Mouse (Mus musculus) limb, embryonic 14.5 days (tissue): Measurements from ENCODE around the gene Tinagl1. TPM values are rescaled to one million over a fixed set of nuclear protein-coding genes. Genes with fewer than 3 reads are reported as not detected.

Experiments used
- ATAC-seq: fragments of 200-750 bp; cut with Nextera tagmentation; 2 replicates; pipeline ENCODE4 v1.8.0; 2017; ENCODE audit warnings: low read depth, moderate number of reproducible peaks, moderate TSS enrichment; ENCODE audit not compliant: low FRiP score
- DNase-seq: peaks from one replicate; pipeline ENCODE4 v3.0.0-alpha.2; 2015; ENCODE audit warnings: low spot score
- H3K27ac ChIP-seq: fragments of 300-500 bp; sonication (generic); replicated peaks from 2 replicates; pipeline ENCODE4 v1.5.1; 2014; ENCODE audit warnings: low read depth, mild to moderate bottlenecking, low read length, moderate library complexity, mixed read lengths
- H3K27me3 ChIP-seq: fragments of 300-500 bp; sonication (generic); 2 replicates; pipeline ENCODE4 v1.6.1; 2014; ENCODE audit warnings: low read length, mixed read lengths; ENCODE audit not compliant: control insufficient read depth, insufficient read depth
- H3K36me3 ChIP-seq: fragments of 300-500 bp; sonication (generic); 2 replicates; pipeline ENCODE4 v1.6.1; 2014; ENCODE audit warnings: mild to moderate bottlenecking, low read length, moderate library complexity, mixed read lengths; ENCODE audit not compliant: control insufficient read depth, insufficient read depth
- H3K4me1 ChIP-seq: fragments of 300-500 bp; sonication (generic); 2 replicates; pipeline ENCODE4 v1.6.1; 2014; ENCODE audit warnings: antibody characterized with exemption, low read length, mixed read lengths; ENCODE audit not compliant: control insufficient read depth, insufficient read depth
- H3K4me2 ChIP-seq: fragments of 300-500 bp; sonication (generic); replicated peaks from 2 replicates; pipeline ENCODE4 v1.6.1; 2014; ENCODE audit warnings: low read depth, mild to moderate bottlenecking, low read length, moderate library complexity; ENCODE audit not compliant: severe bottlenecking
- H3K4me3 ChIP-seq: fragments of 300-500 bp; sonication (generic); replicated peaks from 2 replicates; pipeline ENCODE4 v1.5.1; 2014; ENCODE audit warnings: low read length
- H3K9ac ChIP-seq: fragments of 300-500 bp; sonication (generic); 2 replicates; pipeline ENCODE4 v1.6.1; 2014; ENCODE audit warnings: mild to moderate bottlenecking, low read depth, low read length, moderate library complexity; ENCODE audit not compliant: severe bottlenecking
- H3K9me3 ChIP-seq: fragments of 300-500 bp; sonication (generic); 2 replicates; pipeline ENCODE4 v1.6.1; 2016; ENCODE audit warnings: low read length; ENCODE audit not compliant: control insufficient read depth
- POLR2A ChIP-seq: fragments of 200-500 bp; IDR thresholded peaks from 2 replicates; pipeline ENCODE4 v1.8.0; 2012; ENCODE audit warnings: inconsistent platforms, mild to moderate bottlenecking, moderate library complexity, borderline replicate concordance; ENCODE audit not compliant: insufficient read depth, insufficient read length; ENCODE audit errors: extremely low read depth
- WGBS: fragments of 180-500 bp; shearing (Covaris S2); extraction: QIAGEN DNeasy Blood & Tissue Kit; methylation state at CpG from one replicate; pipeline ENCODE4 v1.1.7; 2014; 5-methylcytosine and 5-hydroxymethylcytosine counted together
- polyA plus RNA-seq, 2 experiments: library from polyadenylated mRNA; depleted of rRNA in 1 of 2; stranded (reverse) in 1 of 2; unstranded in 1 of 2; fragments of >200 nt; fragmentation: Nextera tagmentation in 1 of 2; extraction: Ambion mirVana in 1 of 2; gene quantifications; 2 replicates each; pipeline versions ENCODE4 v1.2.1 to v1.2.3; 2012 to 2014

Gene Tinagl1
- polyA plus RNA-seq, 2 experiments: 13.6 to 19.9 TPM

- Histone ChIP-seq H3K4me2 (no peak overlapping the region), H3K4me3 (no peak overlapping the region), H3K9me3 (no peaks in the 10 kb centered on the region), H3K36me3 (no peaks in the 10 kb centered on the region), H3K27ac (no peak overlapping the region), H3K9ac (no peak overlapping the region), H3K27me3 (peaks cover 13% of the 10 kb centered on the region; the same call in 1 of the 2 replicates), H3K4me1 (peaks cover 18% of the 10 kb centered on the region)
- DNase-seq (no peak), ATAC-seq (no peak)
- TF ChIP-seq POLR2A: no peak
- 56% methylated on average over 4 of the region's 4 CpGs for WGBS
Observed at GRCm38 (mm10) chr4:130177087-130177486, 2.2 kb upstream of the Tinagl1 start.

- 70% methylated on average over 5 of the region's 5 CpGs for WGBS
- DNase-seq: no peak
- Histone ChIP-seq H3K9me3 (no peaks in the 10 kb centered on the region), H3K4me2 (no peak overlapping the region), H3K36me3 (no peaks in the 10 kb centered on the region), H3K9ac (no peak overlapping the region), H3K27ac (no peak overlapping the region), H3K4me3 (no peak overlapping the region), H3K27me3 (peaks cover 13% of the 10 kb centered on the region; the same call in 1 of the 2 replicates), H3K4me1 (peaks cover 26% of the 10 kb centered on the region)
- no peak for TF ChIP-seq POLR2A
- no peak for ATAC-seq
Observed at GRCm38 (mm10) chr4:130176156-130176720, 1.3 kb upstream of the Tinagl1 start.

- no peak for TF ChIP-seq POLR2A
- Histone ChIP-seq H3K36me3 (no peaks in the 10 kb centered on the region), H3K27me3 (peaks cover 13% of the 10 kb centered on the region; the same call in 1 of the 2 replicates), H3K9ac (0 out of 2 replicates have a peak overlapping the region, but pooled peaks have one; percentile 36), H3K9me3 (no peaks in the 10 kb centered on the region), H3K4me1 (peaks cover 28% of the 10 kb centered on the region), H3K27ac (no peak overlapping the region), H3K4me3 (peak overlapping the region; percentile 30), H3K4me2 (peak overlapping the region; percentile 53)
- no peak for ATAC-seq
- DNase-seq: peak; percentile 58
- 8% methylated on average over 25 of the region's 25 CpGs for WGBS
Observed at GRCm38 (mm10) chr4:130174335-130175031, 439 bp downstream of the Tinagl1 start.

DNA sequence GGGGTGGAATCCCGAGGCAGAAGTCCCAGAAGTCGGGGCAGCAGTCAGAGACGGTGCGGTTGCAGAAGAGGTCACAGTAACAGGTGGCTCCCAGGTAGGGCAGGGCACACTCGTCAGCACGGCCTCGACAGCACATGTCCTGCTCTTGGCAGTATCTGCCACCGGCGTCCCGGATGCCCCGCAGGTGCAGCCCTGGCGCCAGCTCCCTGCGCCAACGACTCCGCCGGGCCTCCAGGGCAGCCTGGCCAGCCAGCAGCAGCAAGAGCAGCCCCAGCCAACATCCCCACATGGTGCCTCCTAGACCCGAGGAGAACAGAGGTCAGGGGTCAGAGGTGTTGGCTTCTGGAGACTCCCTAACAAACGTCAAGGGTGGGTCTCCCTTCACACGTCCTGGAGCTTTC lies 1.0 kb downstream of the Tinagl1 start:
- ATAC-seq: no peak
- Histone ChIP-seq H3K9me3 (no peaks in the 10 kb centered on the region), H3K4me2 (peak overlapping the region; percentile 53), H3K36me3 (no peaks in the 10 kb centered on the region), H3K4me3 (0 out of 2 replicates have a peak overlapping the region, but pooled peaks have one; percentile 30), H3K4me1 (peaks cover 28% of the 10 kb centered on the region), H3K27ac (no peak overlapping the region), H3K9ac (no peak overlapping the region), H3K27me3 (peaks cover 13% of the 10 kb centered on the region; the same call in 1 of the 2 replicates)
- no peak for DNase-seq
- TF ChIP-seq POLR2A: no peak
- 46% methylated on average over 19 of the region's 19 CpGs for WGBS

- H3K27me3 ChIP-seq: peaks cover 13% of the 10 kb centered on the region; the same call in 1 of the 2 replicates
- no peak overlapping the region for H3K9ac ChIP-seq
- H3K4me1 ChIP-seq: peaks cover 31% of the 10 kb centered on the region
- no peak overlapping the region for H3K27ac ChIP-seq
- no peak for DNase-seq
- 60% methylated on average over 11 of the region's 11 CpGs for WGBS
- no peak for ATAC-seq
- TF ChIP-seq POLR2A: no peak
- H3K4me2 ChIP-seq: no peak overlapping the region; the same call in 1 of the 2 replicates
- H3K4me3 ChIP-seq: no peak overlapping the region
- H3K36me3 ChIP-seq: no peaks in the 10 kb centered on the region
- H3K9me3 ChIP-seq: no peaks in the 10 kb centered on the region
Observed at GRCm38 (mm10) chr4:130173060-130173822, 1.7 kb downstream of the Tinagl1 start.
